12 mouse cellular contexts compared by ENCODE assay signal in the genomic region with DNA sequence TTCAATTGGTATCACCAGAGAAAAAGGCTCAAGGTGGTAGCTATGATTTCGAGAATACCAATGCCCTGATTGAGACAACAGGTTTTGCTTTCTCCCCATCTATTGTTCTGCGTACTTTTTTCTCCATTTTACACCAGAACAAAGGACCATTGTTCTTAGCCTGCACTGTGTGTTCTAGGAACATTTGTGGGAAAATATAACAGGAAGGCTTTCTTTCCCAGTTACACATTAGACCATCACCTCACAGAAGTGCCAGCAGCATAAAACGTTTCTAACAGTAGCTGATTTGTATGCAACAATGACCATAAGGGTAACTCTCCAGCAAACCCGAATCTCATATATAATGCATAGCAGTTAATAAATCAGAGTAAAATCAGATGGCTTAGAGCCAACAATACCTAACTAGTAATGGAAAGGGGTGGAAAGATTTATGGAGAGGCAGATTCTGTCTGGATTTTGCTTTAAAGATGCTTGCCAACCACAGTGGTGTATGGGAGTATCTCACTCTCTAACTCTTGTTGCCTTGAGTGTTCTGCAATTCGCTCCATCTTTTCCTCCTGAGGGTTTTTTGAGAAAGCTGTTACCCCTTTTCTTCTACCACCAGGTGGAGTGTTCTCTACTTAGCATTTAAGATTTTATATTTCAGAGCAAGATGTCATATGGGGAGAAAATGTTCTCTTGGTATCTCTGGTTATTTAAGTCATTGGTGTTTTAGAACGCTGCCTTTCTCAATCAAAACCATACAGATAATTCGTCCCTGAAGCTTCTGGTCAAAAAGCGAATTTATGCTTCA.
DNase-seq lines count a peak whose midpoint lies in the region; ATAC-seq and TF ChIP-seq lines count a peak whose summit lies in the region.
"Had no signal": no experiment of that assay in that cellular context is flagged by ENCODE, and none has a peak within 500 bp of the region (broad histone marks: within the 10 kb centered on the region; RNA-seq: fewer than 3 reads in every experiment).

No protein-coding gene starts in this region.

- H3K27me3 ChIP-seq in kidney, adult 2 months (replicated peaks; ENCODE audit: control insufficient read depth, insufficient read depth, low read length) = no peaks in the 10 kb centered on the region
- H3K27me3 ChIP-seq in midbrain, embryonic 14.5 days (ENCODE audit: control insufficient read depth, insufficient read depth, low read length) = no peaks in the 10 kb centered on the region
- H3K27me3 ChIP-seq in midbrain, embryonic 10.5 days (ENCODE audit: low read depth, poor library complexity, severe bottlenecking) = peaks cover 10% of the 10 kb centered on the region; the same call in 1 of the 2 replicates
- no peaks in the 10 kb centered on the region for H3K27me3 ChIP-seq in stomach, postnatal 0 days (ENCODE audit: control insufficient read depth, insufficient read depth, low read length)
- H3K27me3 ChIP-seq: liver, embryonic 15.5 days had no signal

- TF ChIP-seq POLR2A in kidney, adult 2 months (IDR thresholded peaks at IDR 0.05; ENCODE audit: low read depth, low read length) = no peak

- no peak for ATAC-seq in midbrain, embryonic 14.5 days (ENCODE audit: low FRiP score, low TSS enrichment)
- ATAC-seq in stomach, postnatal 0 days (ENCODE audit: low FRiP score, low TSS enrichment) = no peak

- no peaks in the 10 kb centered on the region for H3K36me3 ChIP-seq in kidney, adult 2 months (ENCODE audit: control insufficient read depth, insufficient read depth, low read length)
- H3K36me3 ChIP-seq in midbrain, embryonic 14.5 days (ENCODE audit: control insufficient read depth, insufficient read depth, low read length) = no peaks in the 10 kb centered on the region
- no peaks in the 10 kb centered on the region for H3K36me3 ChIP-seq in midbrain, embryonic 10.5 days
- no peaks in the 10 kb centered on the region for H3K36me3 ChIP-seq in stomach, postnatal 0 days (ENCODE audit: control insufficient read depth, insufficient read depth, low read length)
- H3K36me3 ChIP-seq: liver, embryonic 15.5 days had no signal

- TF ChIP-seq EP300 in stomach, postnatal 0 days (optimal IDR thresholded peaks at IDR 0.05) = no peak

- 40% methylated on average over 8 of the region's 8 CpGs for WGBS in kidney, adult 2 months
- WGBS in midbrain, embryonic 14.5 days = 62% methylated on average over 8 of the region's 8 CpGs
- 73% methylated on average over 8 of the region's 8 CpGs for WGBS in midbrain, embryonic 10.5 days
- 62% methylated on average over 8 of the region's 8 CpGs for WGBS in stomach, postnatal 0 days

- no peak overlapping the region for H3K4me2 ChIP-seq in midbrain, embryonic 14.5 days (ENCODE audit: low read length)
- no peak overlapping the region for H3K4me2 ChIP-seq in stomach, postnatal 0 days (replicated peaks; ENCODE audit: low read depth)
- H3K4me2 ChIP-seq: liver, embryonic 15.5 days had no signal

- H3K27ac ChIP-seq in kidney, adult 2 months (ENCODE audit: insufficient read depth, low read depth, low read length) = no peak overlapping the region
- no peak overlapping the region for H3K27ac ChIP-seq in midbrain, embryonic 14.5 days (replicated peaks; ENCODE audit: low read depth, low read length)
- H3K27ac ChIP-seq in midbrain, embryonic 10.5 days (replicated peaks) = no peak overlapping the region
- H3K27ac ChIP-seq in stomach, postnatal 0 days (replicated peaks) = no peak overlapping the region
- H3K27ac ChIP-seq: liver, embryonic 15.5 days had no signal

- TF ChIP-seq CTCF in kidney, adult 2 months (conservative IDR thresholded peaks at IDR 0.05; ENCODE audit: insufficient read depth, insufficient read length, low read depth, low read length) = no peak
- peak; percentile 56 for TF ChIP-seq CTCF in stomach, postnatal 0 days (IDR thresholded peaks at IDR 0.05; ENCODE audit: low read depth)

- H3K4me3 ChIP-seq in kidney, adult 2 months (ENCODE audit: insufficient read depth, low read depth, low read length) = no peak overlapping the region
- no peak overlapping the region for H3K4me3 ChIP-seq in midbrain, embryonic 14.5 days (replicated peaks; ENCODE audit: low read depth, low read length)
- H3K4me3 ChIP-seq in midbrain, embryonic 10.5 days = no peak overlapping the region
- H3K4me3 ChIP-seq in stomach, postnatal 0 days (ENCODE audit: low read depth, low read length) = no peak overlapping the region
- H3K4me3 ChIP-seq: liver, embryonic 15.5 days had no signal

- H3K9ac ChIP-seq in midbrain, embryonic 14.5 days (replicated peaks; ENCODE audit: low read length) = no peak overlapping the region
- H3K9ac ChIP-seq in stomach, postnatal 0 days (ENCODE audit: low read length) = no peak overlapping the region
- H3K9ac ChIP-seq: liver, embryonic 15.5 days had no signal

- no peaks in the 10 kb centered on the region for H3K4me1 ChIP-seq in kidney, adult 2 months (ENCODE audit: control insufficient read depth, insufficient read depth, low read length)
- H3K4me1 ChIP-seq in midbrain, embryonic 14.5 days (ENCODE audit: control insufficient read depth, insufficient read depth, low read length) = no peaks in the 10 kb centered on the region
- no peaks in the 10 kb centered on the region for H3K4me1 ChIP-seq in midbrain, embryonic 10.5 days
- no peaks in the 10 kb centered on the region for H3K4me1 ChIP-seq in stomach, postnatal 0 days (replicated peaks; ENCODE audit: control insufficient read depth, insufficient read depth)
- H3K4me1 ChIP-seq: liver, embryonic 15.5 days had no signal

- H3K9me3 ChIP-seq in midbrain, embryonic 14.5 days (ENCODE audit: control insufficient read depth, low read length) = no peaks in the 10 kb centered on the region
- H3K9me3 ChIP-seq in midbrain, embryonic 10.5 days (replicated peaks) = no peaks in the 10 kb centered on the region
- no peaks in the 10 kb centered on the region for H3K9me3 ChIP-seq in stomach, postnatal 0 days (ENCODE audit: control insufficient read depth, low read length)
- H3K9me3 ChIP-seq: liver, embryonic 15.5 days had no signal

- peak; percentile 8 for DNase-seq in kidney, adult 2 months
- DNase-seq in kidney, postnatal 36 days = no peak
- peak; percentile 39 for DNase-seq in midbrain, embryonic 14.5 days
- no peak for DNase-seq in midbrain, embryonic 10.5 days (ENCODE audit: low spot score)
- peak; percentile 77 for DNase-seq in forelimb bud, embryonic 11.5 days (ENCODE audit: low read depth, low spot score)
- DNase-seq in stomach, postnatal 0 days (ENCODE audit: low spot score) = no peak
- no peak for DNase-seq in urinary bladder, adult 18-20 months (ENCODE audit: low spot score in 2 of 2)
- DNase-seq: cerebellum, adult 8-10 months; gastrocnemius, postnatal 14 days; layer of hippocampus, adult 9-11 months; thymus, adult 2 months had no signal

Comparison
In these comparisons a context has a peak if more than half of its experiments do, and no peak if none do; other contexts are left out.
1. DNase-seq: peak in kidney, adult 2 months (single experiment), midbrain, embryonic 14.5 days (single experiment) and forelimb bud, embryonic 11.5 days (single experiment); none in kidney, postnatal 36 days (0 of 2), midbrain, embryonic 10.5 days (single experiment), stomach, postnatal 0 days (single experiment) and urinary bladder, adult 18-20 months (0 of 2).